Mouse (Mus musculus) bone marrow, adult 2 months (tissue): ENCODE data around the gene Scn5a. TPM values are rescaled to one million over a fixed set of nuclear protein-coding genes. Genes with fewer than 3 reads are reported as not detected.

Source experiments
- H3K27ac ChIP-seq: fragments of 200-500 bp; 2 replicates; pipeline ENCODE4 v1.5.1; 2012; ENCODE audit warnings: low read depth, mild to moderate bottlenecking, control low read depth, inconsistent platforms, low read length; ENCODE audit not compliant: control insufficient read depth, poor library complexity, insufficient read depth
- H3K4me1 ChIP-seq: fragments of 200-500 bp; 2 replicates; pipeline ENCODE4 v1.6.1; 2011; ENCODE audit warnings: low read length; ENCODE audit not compliant: control insufficient read depth, insufficient read depth
- H3K4me3 ChIP-seq: fragments of 200-500 bp; replicated peaks from 2 replicates; pipeline ENCODE3; 2011; ENCODE audit warnings: mild to moderate bottlenecking, low read depth, low read length, control low read depth; ENCODE audit not compliant: control insufficient read depth
- CTCF ChIP-seq: fragments of 200-500 bp; IDR thresholded peaks from 2 replicates; pipeline ENCODE4 v1.5.1; 2011; ENCODE audit warnings: low read length, control low read depth; ENCODE audit not compliant: control insufficient read depth, insufficient read depth
- POLR2A ChIP-seq: fragments of 200-500 bp; IDR thresholded peaks from 2 replicates; pipeline ENCODE4 v1.6.1; 2011; ENCODE audit warnings: low read depth, mild to moderate bottlenecking, control low read depth, low read length, borderline replicate concordance; ENCODE audit not compliant: control insufficient read depth
- WGBS: fragments of 180-500 bp; shearing (Covaris S2); methylation state at CpG from one replicate; pipeline ENCODE4 v1.1.7; 2018; 5-methylcytosine and 5-hydroxymethylcytosine counted together
- polyA plus RNA-seq: library from polyadenylated mRNA; stranded (reverse); fragments of >200 nt; gene quantifications from 2 replicates; pipeline ENCODE4 v1.2.4, GENCODE M21; 2011; ENCODE audit warnings: low replicate concordance; ENCODE audit not compliant: missing spikeins, insufficient read depth, insufficient read length

Gene Scn5a
- polyA plus RNA-seq, 1 experiment = not detected

DNA sequence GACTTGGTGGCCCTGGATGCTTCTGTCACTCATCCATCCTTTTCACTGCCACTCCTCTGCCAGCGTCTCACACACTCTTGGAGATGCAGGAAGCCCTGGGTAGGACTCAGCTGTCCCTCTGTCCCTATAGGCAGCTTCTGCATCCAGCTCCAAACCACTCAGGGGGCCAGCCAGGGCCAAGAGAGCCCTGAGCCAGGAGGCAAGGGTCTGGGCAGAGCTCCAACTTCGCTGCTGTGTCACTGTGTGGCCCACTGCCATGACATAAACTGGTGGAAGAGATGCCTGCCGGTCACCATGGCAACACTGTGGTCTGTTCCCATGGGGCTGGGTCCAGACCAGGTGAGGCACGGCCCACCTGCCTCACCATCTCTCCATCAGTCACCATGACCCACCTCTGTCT, 41.0 kb downstream of the Scn5a start:
- H3K27ac ChIP-seq = no peak overlapping the region
- TF ChIP-seq POLR2A (no peak), CTCF (no peak)
- no peaks in the 10 kb centered on the region for H3K4me1 ChIP-seq
- WGBS = 41% methylated on average over 4 of the region's 4 CpGs
- no peak overlapping the region for H3K4me3 ChIP-seq

DNA sequence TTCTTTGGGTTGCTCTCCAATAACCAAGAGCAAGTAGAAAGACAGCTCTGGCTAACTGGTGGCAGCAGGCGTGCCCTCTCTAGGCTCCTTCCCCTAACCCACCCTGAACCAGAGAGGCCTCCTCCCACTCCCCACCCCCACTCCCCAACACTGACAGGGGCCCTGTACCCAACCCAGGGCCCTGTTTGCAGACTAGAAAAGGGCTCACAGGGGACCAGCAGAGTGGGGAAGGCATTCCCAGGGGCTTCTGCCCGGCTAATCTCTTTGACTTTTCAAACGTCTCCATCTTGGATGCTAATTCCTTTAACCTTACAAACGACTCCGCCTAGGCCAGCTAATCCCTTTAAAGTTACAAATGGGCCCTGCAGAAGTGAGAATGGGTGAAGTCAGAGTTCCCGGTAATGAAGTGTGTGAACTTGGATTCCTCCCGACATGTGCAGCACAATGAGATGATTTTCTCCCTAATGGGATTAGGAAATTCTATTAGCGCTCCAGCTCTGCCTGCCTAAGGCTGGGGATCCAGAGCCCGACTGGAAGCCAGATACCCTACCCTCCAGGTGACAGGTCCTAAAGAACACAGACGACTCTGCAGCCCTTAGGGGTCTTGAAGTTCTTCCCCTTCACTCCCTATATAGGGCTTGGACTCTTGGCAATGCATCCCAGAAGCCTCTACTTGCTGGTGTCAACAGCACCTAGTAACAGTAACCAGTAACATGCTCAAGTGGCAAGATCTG, 47.0 kb downstream of the Scn5a start:
- Histone ChIP-seq H3K27ac (no peak overlapping the region), H3K4me3 (no peak overlapping the region), H3K4me1 (no peaks in the 10 kb centered on the region)
- WGBS = 36% methylated on average over 10 of the region's 10 CpGs
- TF ChIP-seq CTCF (no peak), POLR2A (no peak)

DNA sequence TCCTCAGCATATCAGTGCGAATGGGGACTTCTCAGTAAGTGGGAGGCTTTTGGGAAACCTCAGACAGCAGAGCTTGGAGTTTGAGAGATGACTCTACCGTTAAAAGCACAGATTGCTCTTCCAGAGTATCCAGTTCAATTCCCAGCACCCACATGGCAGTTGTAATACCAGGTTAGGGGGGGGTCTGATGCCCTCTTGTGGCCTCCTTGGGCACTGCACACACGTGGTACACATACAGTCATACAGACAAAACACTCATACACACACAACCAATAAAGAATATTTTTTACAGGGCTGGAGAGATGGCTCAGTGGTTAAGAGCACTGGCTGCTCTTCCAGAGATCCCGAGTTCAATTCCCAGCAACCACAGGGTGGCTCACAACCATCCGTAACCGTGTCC, 54.3 kb downstream of the Scn5a start:
- no peak overlapping the region for H3K4me3 ChIP-seq
- H3K27ac ChIP-seq = no peak overlapping the region
- 78% methylated on average over 6 of the region's 6 CpGs for WGBS
- TF ChIP-seq CTCF (no peak), POLR2A (no peak)
- H3K4me1 ChIP-seq = no peaks in the 10 kb centered on the region

DNA sequence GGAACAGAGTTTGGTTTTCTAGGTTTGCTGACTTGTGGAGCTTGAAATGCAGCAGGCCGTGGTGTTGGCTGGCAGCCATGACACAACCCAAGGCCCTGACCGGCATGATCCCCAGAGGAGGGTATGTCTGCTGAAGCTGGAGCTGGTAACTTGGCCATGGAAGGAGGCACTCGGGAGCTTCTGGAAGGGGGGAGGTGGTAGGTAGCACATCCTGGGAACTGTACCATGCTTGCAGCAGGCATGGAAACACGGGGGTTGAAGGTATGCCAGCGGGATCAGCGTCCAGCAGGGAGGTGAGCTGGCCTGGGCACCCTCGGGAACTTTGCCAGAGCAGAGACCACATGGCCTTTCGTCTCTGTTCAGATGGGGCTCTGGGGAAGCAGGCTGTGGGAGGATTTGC, 55.5 kb downstream of the Scn5a start:
- Histone ChIP-seq H3K27ac (no peak overlapping the region), H3K4me1 (no peaks in the 10 kb centered on the region), H3K4me3 (no peak overlapping the region)
- TF ChIP-seq POLR2A (no peak), CTCF (no peak)
- WGBS = 85% methylated on average over 8 of the region's 8 CpGs

DNA sequence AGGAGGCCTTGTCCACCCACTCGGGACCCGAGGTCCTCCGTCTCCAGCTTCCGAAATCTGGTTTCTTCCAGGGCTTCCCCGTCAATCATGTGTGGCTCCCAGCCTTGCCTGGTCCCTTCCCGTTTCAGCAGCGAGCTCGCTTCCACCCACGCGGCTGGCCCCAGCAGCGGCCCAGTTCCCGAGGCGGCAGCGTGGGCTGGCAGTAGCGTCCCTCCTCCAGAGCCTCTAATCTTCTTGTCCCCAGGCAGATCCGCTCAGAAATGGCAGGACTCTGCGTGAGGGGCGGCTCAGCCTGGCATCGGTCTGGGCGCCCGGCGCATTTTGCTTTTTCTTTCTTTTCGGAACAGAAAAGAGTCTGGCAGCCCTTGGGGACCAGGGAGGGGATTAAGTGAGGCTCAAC, 59.7 kb downstream of the Scn5a start:
- WGBS = 67% methylated on average over 23 of the region's 23 CpGs
- Histone ChIP-seq H3K27ac (no peak overlapping the region), H3K4me3 (no peak overlapping the region), H3K4me1 (no peaks in the 10 kb centered on the region)
- TF ChIP-seq POLR2A = no peak
- TF ChIP-seq CTCF = no peak

DNA sequence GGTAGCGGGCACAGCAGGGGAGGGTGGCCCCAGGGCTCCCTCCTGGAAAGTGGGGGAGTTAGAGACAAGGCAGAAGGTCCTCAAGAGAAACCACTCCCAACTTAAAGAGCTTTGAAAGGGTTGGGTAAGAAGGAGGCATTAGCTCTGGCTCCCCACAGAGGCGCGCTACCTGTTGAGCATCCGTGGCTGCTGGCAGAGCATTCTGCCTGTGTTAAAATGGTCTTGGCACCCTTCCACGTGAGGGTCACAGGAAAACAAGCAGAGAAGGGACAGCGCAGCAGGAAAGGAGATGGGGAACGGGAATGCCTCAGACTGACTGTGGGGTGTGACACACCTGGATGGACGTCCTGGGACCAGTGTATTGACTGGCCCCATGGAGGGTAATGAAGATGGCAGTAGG, 60.6 kb downstream of the Scn5a start:
- 72% methylated on average over 8 of the region's 8 CpGs for WGBS
- Histone ChIP-seq H3K27ac (no peak overlapping the region), H3K4me3 (no peak overlapping the region), H3K4me1 (no peaks in the 10 kb centered on the region)
- TF ChIP-seq POLR2A = no peak
- no peak for TF ChIP-seq CTCF

DNA sequence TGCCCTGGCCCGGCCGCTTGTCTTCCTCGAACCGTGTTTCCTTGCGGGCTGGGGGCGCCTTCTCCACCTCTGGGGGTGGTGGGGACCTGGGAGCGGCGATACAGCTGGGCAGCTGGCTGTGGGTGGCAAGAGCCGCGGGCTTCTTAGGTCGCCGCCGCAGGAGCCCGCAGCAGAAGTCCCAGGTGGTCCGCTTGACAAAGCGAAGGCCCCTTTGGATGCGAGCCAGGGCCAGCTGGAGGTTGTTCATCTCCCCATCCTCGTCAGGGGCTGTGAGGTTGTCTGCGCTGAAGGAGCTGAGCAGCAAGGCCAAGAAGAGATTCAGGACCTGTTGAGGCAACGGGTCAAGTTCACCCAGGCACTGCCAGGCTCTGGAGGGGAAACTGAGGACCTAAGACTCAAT, 61.3 kb downstream of the Scn5a start:
- no peak overlapping the region for H3K27ac ChIP-seq
- no peak overlapping the region for H3K4me3 ChIP-seq
- H3K4me1 ChIP-seq = no peaks in the 10 kb centered on the region
- 45% methylated on average over 20 of the region's 20 CpGs for WGBS
- TF ChIP-seq POLR2A (no peak), CTCF (no peak)

DNA sequence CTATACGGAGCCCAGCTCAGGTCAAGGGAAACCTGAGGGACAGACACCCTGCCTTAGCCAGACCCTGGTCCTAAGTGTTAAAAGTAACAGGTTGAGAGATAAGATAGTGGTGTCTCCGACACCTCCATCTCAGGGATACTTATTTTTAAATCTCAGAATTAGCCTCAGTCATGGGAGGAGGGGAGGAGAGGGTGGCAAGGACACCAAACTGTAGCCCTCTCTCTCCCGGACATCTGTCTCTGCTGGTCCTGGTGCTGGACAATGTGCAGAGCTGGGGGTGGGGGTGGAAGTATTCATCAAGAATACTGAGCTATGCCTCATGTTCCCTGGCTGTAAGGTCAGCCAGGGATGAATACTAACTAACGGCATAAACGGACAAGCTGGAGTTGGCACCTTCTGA, 62.0 kb downstream of the Scn5a start:
- no peak overlapping the region for H3K27ac ChIP-seq
- TF ChIP-seq POLR2A = no peak
- no peak for TF ChIP-seq CTCF
- no peaks in the 10 kb centered on the region for H3K4me1 ChIP-seq
- no peak overlapping the region for H3K4me3 ChIP-seq
- 70% methylated on average over 5 of the region's 5 CpGs for WGBS

DNA sequence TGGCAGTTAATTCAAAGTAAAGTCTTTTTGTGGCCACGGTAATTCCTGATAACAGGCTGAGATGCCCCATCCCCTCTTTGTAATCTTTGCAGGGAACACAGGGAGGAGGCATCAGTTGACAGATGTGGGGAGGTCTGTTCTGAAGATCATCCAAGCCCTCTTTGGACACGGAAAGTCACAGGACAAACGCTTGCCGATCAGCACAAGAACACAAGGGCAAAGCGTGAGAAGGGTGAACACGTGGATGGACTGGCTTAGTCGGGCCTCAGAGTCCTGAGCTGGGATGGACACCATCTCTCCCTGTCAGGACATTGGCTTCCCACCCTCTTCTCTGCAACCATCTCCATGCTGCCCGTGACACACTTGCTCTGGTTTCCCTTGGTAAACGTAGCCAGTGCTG, 63.4 kb downstream of the Scn5a start:
- TF ChIP-seq POLR2A (no peak), CTCF (no peak)
- H3K4me1 ChIP-seq = no peaks in the 10 kb centered on the region
- H3K4me3 ChIP-seq = no peak overlapping the region
- 81% methylated on average over 9 of the region's 9 CpGs for WGBS
- H3K27ac ChIP-seq = no peak overlapping the region
